Mouse (Mus musculus) liver, postnatal 0 days (tissue): ENCODE results near the gene Slc35c2. TPM values are rescaled to one million over a fixed set of nuclear protein-coding genes. Genes with fewer than 3 reads are reported as not detected.

ENCODE experiments used
- ATAC-seq: fragments of 200-750 bp; cut with Nextera tagmentation; 2 replicates; pipeline ENCODE4 v1.8.0; 2017; ENCODE audit warnings: mild to moderate bottlenecking, moderate library complexity
- DNase-seq: peaks from one replicate; pipeline ENCODE4 v3.0.0-alpha.2; 2016
- H3K27ac ChIP-seq: fragments of 300-500 bp; sonication (generic); 2 replicates; pipeline ENCODE4 v1.5.1; 2014; ENCODE audit warnings: antibody characterized with exemption, moderate library complexity, mild to moderate bottlenecking, low read depth
- H3K27me3 ChIP-seq: fragments of 300-500 bp; sonication (generic); 2 replicates; pipeline ENCODE4 v1.6.1; 2014; ENCODE audit warnings: low read length, control low read depth, mixed read lengths; ENCODE audit not compliant: insufficient read depth
- H3K36me3 ChIP-seq: fragments of 300-500 bp; sonication (generic); replicated peaks from 2 replicates; pipeline ENCODE4 v1.6.1; 2014; ENCODE audit warnings: mild to moderate bottlenecking, control low read depth, low read length, moderate library complexity, mixed read lengths; ENCODE audit not compliant: insufficient read depth
- H3K4me1 ChIP-seq: fragments of 300-500 bp; sonication (generic); 2 replicates; pipeline ENCODE4 v1.6.1; 2014; ENCODE audit warnings: antibody characterized with exemption, mild to moderate bottlenecking, control low read depth; ENCODE audit not compliant: insufficient read depth
- H3K4me2 ChIP-seq: fragments of 300-500 bp; sonication (generic); 2 replicates; pipeline ENCODE4 v1.6.1; 2014; ENCODE audit warnings: low read depth, mild to moderate bottlenecking, low read length, moderate library complexity, mixed read lengths
- H3K4me3 ChIP-seq: fragments of 300-500 bp; sonication (generic); 2 replicates; pipeline ENCODE4 v1.5.1; 2014; ENCODE audit warnings: low read depth, low read length
- H3K9ac ChIP-seq: fragments of 300-500 bp; sonication (generic); replicated peaks from 2 replicates; pipeline ENCODE4 v1.6.1; 2014; ENCODE audit warnings: mild to moderate bottlenecking, moderate library complexity
- H3K9me3 ChIP-seq: fragments of 300-500 bp; sonication (generic); 2 replicates; pipeline ENCODE4 v1.6.1; 2016; ENCODE audit warnings: mild to moderate bottlenecking, control low read depth, low read length, mixed read lengths
- CTCF ChIP-seq: sonication (generic); IDR thresholded peaks from 2 replicates; pipeline ENCODE4 v1.5.1; 2016; ENCODE audit warnings: antibody characterized with exemption, low read depth
- EP300 ChIP-seq: IDR thresholded peaks from 2 replicates; pipeline ENCODE4 v1.6.1; 2016; ENCODE audit warnings: antibody characterized with exemption, low read depth, mild to moderate bottlenecking
- WGBS: fragments of 180-500 bp; shearing (Covaris S2); extraction: QIAGEN DNeasy Blood & Tissue Kit; methylation state at CpG from one replicate; pipeline ENCODE4 v1.1.7; 2014; ENCODE audit not compliant: insufficient replicate concordance; 5-methylcytosine and 5-hydroxymethylcytosine counted together
- polyA plus RNA-seq: library from polyadenylated mRNA; unstranded; fragments of >200 nt; fragmentation: Nextera tagmentation; extraction: Ambion mirVana; gene quantifications from 2 replicates; pipeline ENCODE4 v1.2.1, GENCODE M21; 2015

Slc35c2 gene
- polyA plus RNA-seq, 1 experiment from 2014 or later, result 30.5 TPM

- DNase-seq, result no peak
- Histone ChIP-seq H3K27ac (no peak overlapping the region), H3K9me3 (no peaks in the 10 kb centered on the region), H3K9ac (no peak overlapping the region), H3K4me2 (no peak overlapping the region), H3K36me3 (peaks cover 18% of the 10 kb centered on the region), H3K27me3 (no peaks in the 10 kb centered on the region), H3K4me1 (peaks cover 40% of the 10 kb centered on the region), H3K4me3 (no peak overlapping the region)
- 89% methylated on average over 10 of the region's 10 CpGs for WGBS
- no peak for ATAC-seq
- TF ChIP-seq EP300, result no peak
- TF ChIP-seq CTCF, result no peak
Measured at GRCm38 (mm10) chr2:165316204-165316603, 28.5 kb upstream of the Slc35c2 start.

- Histone ChIP-seq H3K9me3 (no peaks in the 10 kb centered on the region), H3K4me3 (no peak overlapping the region), H3K4me1 (peaks cover 20% of the 10 kb centered on the region), H3K36me3 (peaks cover 28% of the 10 kb centered on the region), H3K9ac (no peak overlapping the region), H3K27me3 (no peaks in the 10 kb centered on the region), H3K4me2 (no peak overlapping the region), H3K27ac (no peak overlapping the region)
- TF ChIP-seq CTCF, result no peak
- no peak for TF ChIP-seq EP300
- DNase-seq (no peak), ATAC-seq (no peak)
- 79% methylated on average over 8 of the region's 8 CpGs for WGBS
Measured at GRCm38 (mm10) chr2:165314197-165314596, 26.5 kb upstream of the Slc35c2 start.

- Histone ChIP-seq H3K36me3 (peaks cover 40% of the 10 kb centered on the region), H3K27me3 (no peaks in the 10 kb centered on the region), H3K4me1 (peaks cover 4% of the 10 kb centered on the region), H3K9me3 (no peaks in the 10 kb centered on the region), H3K4me3 (no peak overlapping the region), H3K27ac (no peak overlapping the region), H3K4me2 (no peak overlapping the region), H3K9ac (no peak overlapping the region)
- 68% methylated on average over 7 of the region's 7 CpGs for WGBS
- DNase-seq, result no peak
- TF ChIP-seq EP300 (no peak), CTCF (no peak)
- ATAC-seq, result no peak
Measured at GRCm38 (mm10) chr2:165312381-165312780, 24.7 kb upstream of the Slc35c2 start.

GRCm38 (mm10) chr2:165311577-165311976, 23.9 kb upstream of the Slc35c2 start:
- no peak overlapping the region for H3K27ac ChIP-seq
- DNase-seq (no peak), ATAC-seq (no peak)
- H3K4me1 ChIP-seq, result no peaks in the 10 kb centered on the region; the same call in 1 of the 2 replicates
- H3K27me3 ChIP-seq, result no peaks in the 10 kb centered on the region
- no peak overlapping the region for H3K4me2 ChIP-seq
- WGBS, result 86% methylated on average over 12 of the region's 12 CpGs
- peaks cover 41% of the 10 kb centered on the region for H3K36me3 ChIP-seq
- H3K9me3 ChIP-seq, result no peaks in the 10 kb centered on the region
- no peak overlapping the region for H3K4me3 ChIP-seq
- TF ChIP-seq EP300 (no peak), CTCF (no peak)
- no peak overlapping the region for H3K9ac ChIP-seq

GRCm38 (mm10) chr2:165310818-165311425, 23.3 kb upstream of the Slc35c2 start:
- ATAC-seq, result no peak
- TF ChIP-seq EP300 (no peak), CTCF (no peak)
- no peak overlapping the region for H3K27ac ChIP-seq

GRCm38 (mm10) chr2:165307801-165308200, 20.1 kb upstream of the Slc35c2 start:
- no peak overlapping the region for H3K4me2 ChIP-seq
- peaks cover 3% of the 10 kb centered on the region for H3K4me1 ChIP-seq
- ATAC-seq (no peak), DNase-seq (no peak)
- WGBS, result 84% methylated on average over 6 of the region's 6 CpGs
- no peak overlapping the region for H3K27ac ChIP-seq
- H3K9ac ChIP-seq, result no peak overlapping the region
- TF ChIP-seq CTCF (no peak), EP300 (no peak)
- H3K27me3 ChIP-seq, result no peaks in the 10 kb centered on the region
- H3K9me3 ChIP-seq, result no peaks in the 10 kb centered on the region
- H3K4me3 ChIP-seq, result no peak overlapping the region
- peaks cover 38% of the 10 kb centered on the region for H3K36me3 ChIP-seq

More at GRCm38 (mm10) chr2:165310818-165311425, 23.3 kb upstream of the Slc35c2 start:
- Histone ChIP-seq H3K9ac (no peak overlapping the region), H3K4me2 (no peak overlapping the region), H3K27me3 (no peaks in the 10 kb centered on the region), H3K9me3 (no peaks in the 10 kb centered on the region), H3K36me3 (peaks cover 41% of the 10 kb centered on the region), H3K4me3 (no peak overlapping the region), H3K4me1 (no peaks in the 10 kb centered on the region; the same call in 1 of the 2 replicates)
- 79% methylated on average over 13 of the region's 13 CpGs for WGBS
- DNase-seq, result no peak

GRCm38 (mm10) chr2:165305438-165305837, 17.8 kb upstream of the Slc35c2 start:
- Histone ChIP-seq H3K4me1 (peaks cover 3% of the 10 kb centered on the region), H3K4me3 (no peak overlapping the region), H3K9me3 (no peaks in the 10 kb centered on the region), H3K27me3 (no peaks in the 10 kb centered on the region), H3K9ac (no peak overlapping the region), H3K27ac (peak overlapping the region; percentile 65), H3K4me2 (peak overlapping the region; percentile 22; the same call in 1 of the 2 replicates), H3K36me3 (peaks cover 36% of the 10 kb centered on the region)
- no peak for TF ChIP-seq CTCF
- TF ChIP-seq EP300, result no peak
- 63% methylated on average over 8 of the region's 8 CpGs for WGBS
- DNase-seq (no peak), ATAC-seq (peak; percentile 75)
